Mouse (Mus musculus) kidney, postnatal 4 days (tissue): ENCODE measurements at regions not wholly inside any gene's neighbourhood (a gene's known extent, or its start where the extent isn't known, plus 50 kb on each side); places are given as distances from the start of the nearest gene placed in this dataset.
A peak's percentile ranks its signal among the peaks of the same experiment; 100 is the strongest.
"Not testable (repeated sequence)": the region's sequence is repeated elsewhere in the genome, so short reads cannot be mapped to it uniquely, and the experiment has no call there.

Experiments used
- DNase-seq, 2 experiments: peaks; one replicate each; pipeline ENCODE4 v3.0.0; 2021; ENCODE audit warnings: mixed read lengths in 2 of 2

DNA sequence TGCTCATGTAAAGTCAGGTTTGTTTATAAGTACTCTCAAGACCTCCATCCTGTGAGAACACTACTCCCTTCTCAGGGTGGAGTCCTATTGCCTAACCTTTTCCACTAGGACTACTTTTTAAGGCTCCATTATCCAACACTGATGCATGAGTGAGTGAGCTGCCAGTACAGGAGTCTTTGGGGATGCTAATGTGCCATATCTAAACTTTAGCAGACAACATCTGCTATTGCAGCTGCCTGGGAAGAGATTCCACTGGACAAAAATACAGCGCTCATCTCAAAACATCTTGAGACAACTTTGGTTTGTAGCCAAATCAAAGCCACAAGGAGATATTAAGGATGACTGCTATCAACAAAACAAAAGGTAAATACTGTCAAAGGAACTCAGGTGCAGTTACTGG lies 52.3 kb upstream of the Gm10985 start:
- DNase-seq: no peak

DNA sequence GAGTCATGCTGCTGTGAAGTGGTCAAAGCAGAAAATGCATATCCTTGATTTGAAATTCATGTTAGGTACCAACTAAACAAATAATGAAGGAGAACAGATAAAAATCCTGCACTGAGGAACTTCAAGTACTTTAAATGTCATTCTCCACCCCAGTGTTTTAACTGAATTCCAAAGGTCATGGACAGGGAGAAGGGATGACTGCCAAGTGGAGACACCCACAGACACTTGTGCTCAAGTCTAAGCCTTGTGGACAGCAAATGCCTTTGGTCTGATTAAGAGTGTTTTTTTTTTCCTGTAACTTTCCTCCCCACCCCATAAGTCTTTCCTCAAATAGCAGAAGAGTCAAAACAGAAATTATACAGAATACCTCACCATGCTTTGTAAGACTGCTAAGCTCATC lies 55.2 kb upstream of the Gm10985 start:
- no peak for DNase-seq

DNA sequence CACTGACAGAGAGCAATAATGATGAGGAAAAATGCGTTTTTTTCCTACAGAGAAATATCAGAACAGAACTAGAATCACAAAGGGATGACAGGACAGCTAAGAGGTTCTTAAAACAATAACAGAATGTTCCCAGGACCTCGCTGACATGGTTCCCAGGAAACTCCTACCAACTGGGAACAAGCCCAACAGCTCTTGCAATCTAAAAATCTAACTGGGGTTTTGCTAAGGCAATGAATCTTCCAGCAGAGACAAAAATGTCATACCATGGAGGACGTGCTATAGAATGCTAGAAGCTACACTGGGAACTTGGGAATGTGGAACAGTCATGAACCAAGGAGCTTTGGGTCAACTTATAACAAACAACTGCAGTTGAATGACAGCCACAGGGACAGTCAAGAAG lies 59.7 kb upstream of the Gm10985 start:
- no peak for DNase-seq

DNA sequence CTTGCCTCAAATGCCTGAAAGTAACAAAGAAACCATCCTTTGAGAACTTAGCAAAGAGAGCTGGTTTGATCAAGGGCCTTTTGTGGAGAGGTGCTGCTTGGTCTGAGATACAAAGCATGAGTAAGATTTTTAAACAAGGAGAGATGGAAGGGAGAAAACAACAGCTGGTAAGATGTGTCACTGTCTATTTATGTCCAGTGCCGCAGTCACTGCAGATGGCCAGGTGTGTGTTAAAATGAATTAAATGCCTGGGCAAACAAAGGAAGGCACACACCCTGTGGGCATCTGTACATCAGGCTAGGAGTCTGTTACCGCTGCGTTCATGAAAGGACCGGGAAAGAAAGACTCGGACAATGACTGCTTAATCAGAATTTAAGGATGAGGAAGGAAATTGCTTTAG lies 68.2 kb upstream of the Gm10985 start:
- DNase-seq: no peak

DNA sequence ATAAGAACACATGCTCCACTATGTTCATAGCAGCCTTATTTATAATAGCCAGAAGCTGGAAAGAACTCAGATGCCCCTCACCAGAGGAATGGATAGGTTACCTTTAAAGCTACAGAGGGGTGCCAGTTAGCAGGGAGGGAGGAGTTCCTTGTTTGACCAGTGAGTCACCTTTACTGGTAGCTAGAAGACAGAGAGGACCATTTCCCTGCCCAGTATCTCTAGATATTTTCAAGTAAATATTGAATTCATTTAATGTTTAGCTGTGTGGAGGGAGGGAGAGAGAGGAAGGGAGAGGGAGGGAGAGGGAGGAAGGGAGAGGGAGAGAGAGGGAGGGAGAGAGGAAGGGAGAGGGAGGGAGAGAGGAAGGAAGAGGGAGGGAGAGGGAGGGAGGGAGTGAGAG lies 77.3 kb upstream of the Gm10985 start:
- no peak for DNase-seq

DNA sequence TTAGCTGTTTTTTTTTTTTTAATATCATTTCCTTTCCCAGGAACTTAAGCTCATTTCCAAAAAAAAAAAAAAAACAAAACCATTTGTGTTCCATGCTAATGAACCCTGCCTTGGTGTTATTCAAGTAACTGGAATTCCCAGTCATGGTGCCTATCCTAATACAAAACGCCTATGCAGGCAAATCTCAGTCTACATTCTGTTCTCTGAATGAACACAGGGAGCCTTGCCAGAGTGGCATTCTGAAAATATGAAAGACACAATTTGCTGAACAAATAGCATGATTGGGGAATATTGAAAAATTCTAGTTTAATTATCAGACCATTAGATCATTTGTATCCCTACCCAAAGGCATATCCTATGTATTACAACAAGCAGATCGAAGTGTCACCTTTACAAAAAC lies 80.9 kb upstream of the Gm10985 start:
- no peak for DNase-seq

DNA sequence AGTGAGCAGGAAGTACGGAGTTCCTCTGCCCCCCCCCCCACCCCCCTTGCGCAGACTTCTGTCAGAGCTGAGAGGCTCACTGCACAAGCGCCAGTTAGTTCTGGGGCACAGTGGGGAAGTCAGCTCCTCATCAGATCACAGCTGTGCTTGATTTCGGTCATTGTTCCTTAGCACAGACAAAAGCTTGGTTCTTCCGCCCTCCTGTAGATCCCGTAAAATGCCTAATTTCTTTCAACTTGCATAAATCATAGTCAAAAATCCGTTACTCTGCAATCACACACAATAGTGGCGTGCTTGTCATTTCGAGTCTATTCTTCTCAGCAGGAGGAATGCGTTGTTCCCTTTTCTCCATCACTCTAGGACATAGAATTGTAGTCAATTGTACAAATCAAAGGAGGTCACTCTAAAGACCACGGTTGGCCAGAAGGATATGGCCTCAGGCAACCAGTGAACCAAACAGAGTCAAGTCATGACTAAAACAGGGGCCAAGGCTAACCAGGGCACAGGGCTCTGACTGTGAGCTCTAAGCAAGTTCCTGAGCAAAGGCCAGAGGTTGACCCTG lies 83.3 kb upstream of the Gm10985 start:
- DNase-seq: no peak

DNA sequence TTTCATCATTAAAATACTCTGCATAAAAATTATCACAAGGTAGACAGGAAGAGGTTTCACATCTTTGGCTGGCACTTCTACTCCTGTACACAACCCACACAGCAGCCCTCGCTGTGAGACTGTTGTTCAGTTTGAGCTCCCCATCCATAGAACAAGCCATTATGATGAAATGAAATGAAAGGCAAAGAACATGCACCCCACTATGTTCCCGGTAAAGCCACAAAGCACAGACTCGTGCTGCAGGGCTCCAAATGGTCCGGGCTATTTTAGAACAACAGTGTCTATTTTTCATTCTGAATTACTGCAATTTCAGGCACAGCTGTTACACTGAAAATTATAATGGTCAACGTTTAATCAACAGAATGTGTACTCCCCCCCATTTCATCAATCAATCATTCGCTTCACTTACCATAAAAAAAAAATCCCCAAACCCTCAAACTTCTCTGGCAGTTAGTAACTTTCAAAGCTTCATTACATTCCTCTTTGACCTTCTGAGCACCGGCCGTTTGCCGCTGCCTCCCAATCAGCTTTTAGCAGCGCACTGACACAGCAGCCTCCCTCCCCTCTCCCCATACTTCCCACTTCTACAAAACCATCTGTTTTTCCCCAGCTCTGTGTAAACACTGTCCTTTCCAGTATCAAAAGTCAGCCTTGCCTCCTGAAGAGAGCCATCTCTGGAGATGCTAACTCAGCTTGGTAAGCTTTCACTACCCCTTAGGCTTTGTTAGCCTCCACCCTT lies 88.6 kb upstream of the Gm10985 start:
- DNase-seq: peak; percentile 23 to 45

DNA sequence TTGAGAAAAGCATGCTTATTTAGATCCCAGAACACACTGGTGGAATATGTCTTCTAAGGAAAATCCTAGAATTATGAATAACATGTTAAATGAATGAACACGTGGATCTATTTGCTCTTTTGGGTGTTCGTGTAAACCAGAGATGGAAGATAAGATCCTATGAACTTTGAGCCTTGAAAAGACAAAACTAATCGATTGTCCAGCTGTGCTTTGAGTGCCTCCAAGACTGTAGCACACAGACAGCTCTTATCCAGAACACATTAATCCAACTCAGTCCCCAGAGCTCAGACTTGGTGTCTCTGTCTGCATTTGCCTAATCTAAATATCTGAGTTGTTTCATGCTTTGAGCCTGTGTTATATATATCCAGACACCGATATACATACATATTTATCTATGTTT lies 80.0 kb upstream of the Frem2 start:
- no peak for DNase-seq

DNA sequence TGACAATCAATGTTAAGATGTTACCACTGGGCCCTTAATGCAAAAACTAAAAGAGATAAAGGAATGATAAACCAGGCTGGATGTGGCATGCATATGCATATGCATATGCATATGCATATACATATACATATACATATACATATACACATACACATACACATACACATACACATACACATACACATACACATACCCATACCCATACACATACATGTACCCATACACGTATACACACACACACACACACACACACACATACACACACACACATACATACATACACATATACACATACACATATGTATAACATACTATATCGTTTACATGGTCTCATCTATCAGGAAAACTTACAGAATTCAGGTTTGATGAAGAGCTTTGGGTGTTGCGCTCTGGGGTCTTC lies 78.5 kb upstream of the Frem2 start:
- not testable (repeated sequence) for DNase-seq

DNA sequence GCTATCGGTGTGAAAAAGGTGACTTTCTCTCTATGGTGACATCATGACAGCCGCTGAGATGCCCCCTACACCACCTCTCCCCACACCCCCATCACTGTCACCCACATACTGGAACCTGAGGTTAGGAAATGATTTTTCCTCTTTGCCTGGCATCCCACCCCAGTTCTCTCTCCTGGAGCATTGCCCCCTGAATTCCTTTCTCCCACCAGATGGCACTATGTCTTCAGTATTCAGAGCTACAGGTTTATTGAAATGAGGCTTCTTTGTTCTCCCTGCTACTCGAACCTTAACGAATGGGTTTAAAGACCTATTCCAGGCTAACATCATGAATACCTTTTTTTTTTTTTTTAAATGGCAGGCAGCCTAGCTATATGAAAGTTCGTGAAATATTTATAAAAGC lies 78.0 kb upstream of the Frem2 start:
- peak; percentile 14 to 39 for DNase-seq

DNA sequence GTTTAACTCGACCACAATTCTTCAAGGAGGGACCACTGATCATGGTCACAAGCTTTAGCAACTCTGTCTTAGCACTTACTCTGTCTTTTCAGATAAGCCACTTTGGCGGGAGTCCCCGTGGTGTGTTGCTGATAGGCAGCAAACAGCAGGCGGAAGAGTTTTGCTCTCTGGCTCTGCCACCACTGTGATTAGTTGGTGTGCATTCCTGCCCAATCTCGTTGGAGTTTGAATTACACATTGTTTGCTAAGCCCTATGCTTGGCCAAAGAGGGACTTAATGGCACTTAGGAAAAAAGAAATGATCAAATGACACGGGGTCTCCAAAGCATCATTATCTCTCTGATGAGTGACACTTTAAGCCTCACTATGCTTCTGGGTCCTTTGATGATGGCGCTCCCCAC lies 73.3 kb upstream of the Frem2 start:
- DNase-seq: peak in 1 of 2 experiments; percentile 10

DNA sequence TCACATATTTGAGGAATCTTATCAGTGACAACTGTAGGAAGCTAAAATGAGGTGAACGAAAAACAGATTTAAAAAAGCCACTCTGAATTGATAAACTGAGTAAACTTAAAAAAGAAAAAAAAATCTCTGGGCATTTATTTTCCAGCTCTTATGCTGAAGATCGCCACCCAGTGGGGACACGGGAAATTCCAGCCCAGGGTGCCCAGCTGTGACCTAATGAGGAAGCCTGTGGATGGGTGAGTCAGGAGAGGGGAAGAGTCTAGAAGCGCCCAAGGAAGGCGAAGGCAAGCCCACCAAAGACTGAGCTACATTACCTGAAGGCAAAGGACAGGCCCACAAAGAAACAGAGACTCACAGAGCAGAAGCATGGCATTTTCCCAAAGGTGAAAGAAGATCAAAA lies 72.7 kb upstream of the Frem2 start:
- peak; percentile 73 to 78 for DNase-seq

DNA sequence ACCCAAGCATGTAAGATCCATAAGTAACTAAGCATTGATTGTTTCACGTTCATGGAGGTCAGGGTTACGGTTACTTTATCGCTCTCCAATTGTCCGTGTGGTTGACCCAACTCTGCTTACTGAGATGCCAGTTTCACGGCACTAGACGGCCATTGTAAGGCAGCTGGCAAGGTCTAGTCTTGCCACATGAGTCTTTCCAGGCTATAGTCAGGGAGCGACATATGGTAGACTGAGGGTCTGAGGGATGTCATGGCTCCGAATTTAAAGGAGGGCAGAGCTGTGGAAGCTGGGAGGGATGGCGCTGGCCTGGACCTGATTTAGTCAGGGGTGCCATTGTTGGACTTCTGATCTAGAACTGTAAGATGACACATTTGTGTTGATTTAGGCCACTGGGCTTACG lies 72.0 kb upstream of the Frem2 start:
- no peak for DNase-seq

DNA sequence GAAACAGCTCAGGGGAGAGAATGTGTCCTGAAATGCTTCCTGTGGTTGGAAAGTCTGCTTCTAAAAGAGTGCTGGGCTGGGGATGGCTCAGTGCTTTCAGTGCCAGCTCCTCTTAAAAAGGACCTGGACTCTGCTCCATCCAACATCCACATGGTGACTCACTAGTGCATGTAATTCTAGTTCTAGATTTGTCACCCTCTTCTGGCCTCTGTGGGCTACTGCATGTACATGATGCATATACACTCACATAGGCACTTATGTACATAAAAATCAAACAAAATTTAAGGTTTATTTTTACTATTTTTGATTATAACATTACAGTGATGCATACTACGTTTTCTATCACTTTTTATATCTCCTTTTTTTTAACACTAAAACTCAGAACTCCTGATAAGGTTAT lies 70.6 kb upstream of the Frem2 start:
- no peak for DNase-seq

DNA sequence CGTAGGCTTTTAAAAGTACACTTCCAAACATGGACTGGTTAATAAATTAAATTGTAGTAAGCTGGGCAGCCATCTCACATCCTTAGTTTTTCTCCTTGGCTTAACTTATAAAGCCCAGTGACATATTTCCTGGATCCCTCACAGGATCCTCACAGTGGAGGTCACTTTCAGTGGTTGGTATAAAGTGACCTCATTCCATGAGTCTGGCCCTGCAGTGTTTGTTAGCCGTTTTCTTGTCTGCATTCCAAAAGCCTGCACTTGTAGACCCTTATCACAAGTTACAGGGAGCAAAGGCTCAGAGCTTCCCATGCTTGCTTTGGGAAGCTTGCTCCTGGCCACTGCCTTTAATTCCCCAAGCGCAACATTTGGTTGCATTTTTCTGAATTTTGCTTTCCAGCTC lies 49.9 kb upstream of the Frem2 start:
- peak in 1 of 2 experiments; percentile 10 for DNase-seq
